Mouse (Mus musculus) brain, embryonic 14.5 days (tissue): Measurements from ENCODE around the gene Plk3.

Experiments used
- CTCF ChIP-seq: fragments of 200-500 bp; IDR thresholded peaks from 2 replicates; pipeline ENCODE4 v1.5.1; 2012; ENCODE audit warnings: inconsistent platforms, mild to moderate bottlenecking, moderate library complexity, borderline replicate concordance; ENCODE audit not compliant: insufficient read depth, insufficient read length; ENCODE audit errors: extremely low read depth
- POLR2A ChIP-seq: fragments of 200-500 bp; IDR thresholded peaks from 2 replicates; pipeline ENCODE4 v1.6.1; 2012; ENCODE audit warnings: mild to moderate bottlenecking, inconsistent platforms, borderline replicate concordance; ENCODE audit not compliant: poor library complexity, insufficient read depth, insufficient read length, severe bottlenecking; ENCODE audit errors: extremely low read depth

DNA sequence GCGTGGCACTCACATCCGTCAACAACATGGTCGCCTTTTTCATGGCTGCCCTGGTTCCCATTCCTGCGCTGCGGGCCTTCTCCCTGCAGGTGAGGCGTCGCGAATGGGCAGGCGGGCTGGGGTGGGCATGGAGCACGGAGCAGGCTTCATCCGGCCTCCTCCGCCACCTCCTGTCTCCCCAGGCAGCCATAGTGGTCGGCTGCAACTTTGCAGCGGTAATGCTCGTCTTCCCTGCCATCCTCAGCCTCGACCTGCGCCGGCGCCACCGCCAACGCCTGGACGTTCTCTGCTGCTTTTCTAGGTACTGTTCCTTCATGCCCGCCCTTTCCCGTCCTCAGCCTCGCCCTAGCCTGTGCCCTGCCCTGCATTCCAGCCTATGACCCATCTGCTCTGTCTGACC, 24.4 kb downstream of the Plk3 start:
- no peak for TF ChIP-seq CTCF
- no peak for TF ChIP-seq POLR2A
